Mouse (Mus musculus) heart, postnatal 14 days (tissue): ENCODE data around the gene Rab28. TPM values are rescaled to one million over a fixed set of nuclear protein-coding genes. Genes with fewer than 3 reads are reported as not detected.
A peak's percentile ranks its signal among the peaks of the same experiment; 100 is the strongest.

ENCODE experiments used
- DNase-seq, 2 experiments: peaks; one replicate each; pipeline ENCODE4 v3.0.0; 2021 to 2022
- intact Hi-C: fragments of 180-260 bp; cut with DNase I; formaldehyde crosslinking; loops from one replicate; pipeline ENCODE4 v1.15.1; 2025
- total RNA-seq, 2 experiments: library from RNA; stranded (reverse); gene quantifications; 2 replicates each; pipeline ENCODE4 v1.2.3; 2021

Gene Rab28
- total RNA-seq, 2 experiments from 2014 or later: 63.6 to 66.6 TPM

GRCm38 (mm10) chr5:41666012-41666411 is 41.9 kb downstream of the Rab28 start:
- DNase-seq: no peak
- intact Hi-C loops: no loop called here

- DNase-seq: no peak
- intact Hi-C loops: no loop called here
Measured at GRCm38 (mm10) chr5:41636793-41637192, 71.2 kb downstream of the Rab28 start.

- intact Hi-C loops: no loop called here
- no peak for DNase-seq
Measured at GRCm38 (mm10) chr5:41627224-41628144, 80.5 kb downstream of the Rab28 start.

GRCm38 (mm10) chr5:41625544-41625943 is 82.4 kb downstream of the Rab28 start:
- no peak for DNase-seq
- intact Hi-C loops: no loop called here

GRCm38 (mm10) chr5:41621748-41622147 is 86.2 kb downstream of the Rab28 start:
- DNase-seq: no peak

GRCm38 (mm10) chr5:41618966-41619365 is 89.0 kb downstream of the Rab28 start:
- intact Hi-C loops: no loop called here
- no peak for DNase-seq

More at GRCm38 (mm10) chr5:41621748-41622147, 86.2 kb downstream of the Rab28 start:
- intact Hi-C loops: no loop called here

- peak in 1 of 2 experiments; percentile 5 for DNase-seq
Measured at GRCm38 (mm10) chr5:41610447-41611030, 97.4 kb downstream of the Rab28 start.

GRCm38 (mm10) chr5:41596242-41597117 is 111.5 kb downstream of the Rab28 start:
- intact Hi-C loops: no loop called here
- DNase-seq: no peak

More at GRCm38 (mm10) chr5:41610447-41611030, 97.4 kb downstream of the Rab28 start:
- intact Hi-C loops: no loop called here

- DNase-seq: no peak
- intact Hi-C loops: no loop called here
Measured at GRCm38 (mm10) chr5:41595199-41595598, 112.8 kb downstream of the Rab28 start.

GRCm38 (mm10) chr5:41578051-41578450 is 129.9 kb downstream of the Rab28 start:
- DNase-seq: no peak
- intact Hi-C loops: no loop called here

Other genes starting within 250 kb of the Rab28 start
- not detected for gene Nkx3-2, start 56.3 kb upstream of the Rab28 start, total RNA-seq
- 10 to 100 TPM; 17.5 to 18.6 TPM for gene Bod1l, start 136.2 kb upstream of the Rab28 start, total RNA-seq